Mouse (Mus musculus) adrenal gland, postnatal 36 days (tissue): ENCODE measurements at regions not wholly inside any gene's neighbourhood (a gene's known extent, or its start where the extent isn't known, plus 50 kb on each side); places are given as distances from the start of the nearest gene placed in this dataset.
A peak's percentile ranks its signal among the peaks of the same experiment; 100 is the strongest.

Source experiments
- DNase-seq, 2 experiments: peaks; one replicate each; pipeline ENCODE4 v3.0.0; 2021; ENCODE audit warnings: mixed read lengths in 1 of 2

- DNase-seq, result no peak
Observed at GRCm38 (mm10) chr11:113091901-113092568, 310.0 kb downstream of the Sox9 start.

- no peak for DNase-seq
Observed at GRCm38 (mm10) chr11:113093895-113094445, 311.9 kb downstream of the Sox9 start.

GRCm38 (mm10) chr11:113095625-113096024 is 313.6 kb downstream of the Sox9 start:
- no peak for DNase-seq

DNA sequence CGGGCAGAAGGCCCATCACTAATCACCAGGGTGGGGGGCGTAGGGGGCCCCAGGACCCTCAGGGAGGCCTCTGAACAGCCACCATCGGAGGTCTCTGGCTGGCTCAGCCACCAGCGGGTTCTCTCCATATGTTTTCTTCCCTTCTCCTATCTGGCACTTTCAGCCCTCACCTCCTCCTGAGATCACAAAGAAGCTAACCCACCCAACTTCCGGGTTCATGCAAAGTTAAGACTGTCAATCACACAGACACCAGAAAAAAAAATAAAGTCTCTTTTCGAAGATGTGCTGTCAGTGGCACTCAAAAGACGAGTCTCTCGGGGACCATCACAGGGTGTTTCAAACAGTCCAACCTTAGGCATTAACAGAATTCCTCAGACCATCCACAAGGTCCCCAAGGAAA is 314.2 kb downstream of the Sox9 start:
- no peak for DNase-seq

DNA sequence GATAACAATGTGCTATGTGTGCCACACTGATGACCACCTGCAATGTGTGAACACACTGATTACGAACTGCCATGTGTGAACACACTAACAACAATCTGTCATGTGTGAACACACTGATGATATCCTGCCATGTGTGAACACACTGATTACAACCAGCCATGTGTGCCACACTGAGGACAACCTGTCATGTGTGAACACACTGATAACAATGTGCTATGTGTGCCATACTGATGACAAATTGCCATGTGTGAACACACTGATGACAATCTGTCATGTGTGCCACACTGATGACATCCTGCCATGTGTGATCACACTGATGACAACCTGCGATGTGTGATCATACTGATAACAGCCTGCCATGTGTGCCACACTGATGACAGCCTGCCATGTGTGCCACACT is 316.3 kb downstream of the Sox9 start:
- DNase-seq, result no peak

- DNase-seq, result no peak
Observed at GRCm38 (mm10) chr11:113100800-113101199, 318.8 kb downstream of the Sox9 start.

GRCm38 (mm10) chr11:113101534-113101933 is 319.5 kb downstream of the Sox9 start:
- DNase-seq, result peak in 1 of 2 experiments; percentile 30

- DNase-seq, result peak; percentile 51 to 56
Observed at GRCm38 (mm10) chr11:113103161-113103845, 321.3 kb downstream of the Sox9 start.

GRCm38 (mm10) chr11:113105371-113105770 is 323.3 kb downstream of the Sox9 start:
- no peak for DNase-seq

GRCm38 (mm10) chr11:113107205-113107844 is 325.3 kb downstream of the Sox9 start:
- DNase-seq, result peak in 1 of 2 experiments; percentile 37

GRCm38 (mm10) chr11:113107966-113108699 is 326.1 kb downstream of the Sox9 start:
- no peak for DNase-seq

- peak in 1 of 2 experiments; percentile 31 for DNase-seq
Observed at GRCm38 (mm10) chr11:113109096-113109495, 327.1 kb downstream of the Sox9 start.

DNA sequence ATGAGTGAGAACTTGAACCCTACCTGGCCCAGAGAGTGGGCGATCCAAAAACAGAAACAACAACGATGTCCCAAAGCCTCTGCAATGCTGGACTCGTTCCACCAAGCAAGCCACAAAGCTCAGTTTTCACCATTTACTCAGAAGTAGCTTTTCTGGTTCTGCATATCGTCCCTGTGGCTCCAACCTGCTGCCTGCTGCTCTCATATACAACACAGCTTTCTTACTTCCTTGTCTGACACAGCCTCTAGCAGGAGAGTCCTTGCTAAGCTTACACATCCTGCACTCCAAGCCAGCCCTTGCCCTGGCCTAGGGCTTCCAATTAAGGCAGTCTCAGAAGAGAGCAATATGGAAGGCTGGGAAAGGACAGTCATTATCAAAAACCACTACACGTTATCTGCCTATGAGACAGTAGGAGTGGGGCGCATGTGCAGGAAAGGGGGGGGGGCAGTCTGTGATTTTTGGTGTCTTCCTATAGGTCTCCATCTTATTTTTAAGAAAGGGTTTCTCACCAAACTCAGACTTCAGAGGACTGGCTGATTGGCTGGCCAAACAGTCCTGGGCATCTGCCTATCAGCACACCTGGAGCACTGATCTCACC is 331.3 kb downstream of the Sox9 start:
- DNase-seq, result no peak

GRCm38 (mm10) chr11:113117179-113117898 is 335.3 kb downstream of the Sox9 start:
- DNase-seq, result no peak

DNA sequence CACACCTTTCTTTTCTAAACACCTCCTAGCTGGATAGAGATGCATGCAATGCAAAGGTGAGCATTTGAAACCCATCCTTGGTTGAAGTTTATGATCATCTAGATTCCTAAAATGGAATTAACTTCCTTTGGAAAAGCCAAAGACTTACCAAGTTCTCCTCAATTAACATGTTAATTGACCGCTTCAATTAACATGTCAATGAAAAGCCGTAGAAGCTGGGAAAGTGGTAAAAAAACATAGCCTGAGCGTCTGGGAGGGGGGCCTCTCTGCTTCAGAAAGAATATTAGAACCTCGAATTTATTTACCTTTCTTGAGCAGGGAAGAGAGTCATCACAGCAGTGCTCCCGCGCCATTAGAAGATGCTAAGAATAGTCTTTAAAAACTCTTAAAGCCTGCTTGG is 338.5 kb downstream of the Sox9 start:
- no peak for DNase-seq

GRCm38 (mm10) chr11:113121307-113121706 is 339.3 kb downstream of the Sox9 start:
- no peak for DNase-seq

GRCm38 (mm10) chr11:113122137-113122536 is 340.1 kb downstream of the Sox9 start:
- DNase-seq, result no peak

DNA sequence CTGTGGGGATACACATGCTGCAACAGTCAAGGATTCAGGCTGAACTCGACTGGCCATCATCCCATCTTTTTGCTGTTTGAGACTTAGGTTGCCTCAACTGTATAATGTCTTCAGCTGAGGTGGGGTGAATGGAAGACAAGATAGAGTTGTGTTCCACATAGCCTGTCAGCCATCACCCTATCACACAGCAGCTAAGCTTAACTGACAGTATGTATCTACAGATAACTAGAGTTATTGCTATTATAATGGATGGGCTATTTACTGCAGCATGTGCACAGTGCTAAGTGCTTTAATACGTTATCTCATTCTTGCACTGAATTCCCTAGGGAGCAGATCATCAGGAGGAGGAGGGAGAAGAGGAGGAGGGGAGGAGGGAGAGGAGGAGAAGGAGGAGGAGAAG is 340.9 kb downstream of the Sox9 start:
- no peak for DNase-seq

- no peak for DNase-seq
Observed at GRCm38 (mm10) chr11:113125832-113126231, 343.8 kb downstream of the Sox9 start.

GRCm38 (mm10) chr11:113129192-113129591 is 347.2 kb downstream of the Sox9 start:
- no peak for DNase-seq

GRCm38 (mm10) chr11:113129975-113130374 is 348.0 kb downstream of the Sox9 start:
- DNase-seq, result no peak
